Mouse (Mus musculus): ENCODE results near the gene Mkln1.
"Not testable (repeated sequence)": the region's sequence is repeated elsewhere in the genome, so short reads cannot be mapped to it uniquely, and the experiment has no call there.

The Mkln1 gene

DNA sequence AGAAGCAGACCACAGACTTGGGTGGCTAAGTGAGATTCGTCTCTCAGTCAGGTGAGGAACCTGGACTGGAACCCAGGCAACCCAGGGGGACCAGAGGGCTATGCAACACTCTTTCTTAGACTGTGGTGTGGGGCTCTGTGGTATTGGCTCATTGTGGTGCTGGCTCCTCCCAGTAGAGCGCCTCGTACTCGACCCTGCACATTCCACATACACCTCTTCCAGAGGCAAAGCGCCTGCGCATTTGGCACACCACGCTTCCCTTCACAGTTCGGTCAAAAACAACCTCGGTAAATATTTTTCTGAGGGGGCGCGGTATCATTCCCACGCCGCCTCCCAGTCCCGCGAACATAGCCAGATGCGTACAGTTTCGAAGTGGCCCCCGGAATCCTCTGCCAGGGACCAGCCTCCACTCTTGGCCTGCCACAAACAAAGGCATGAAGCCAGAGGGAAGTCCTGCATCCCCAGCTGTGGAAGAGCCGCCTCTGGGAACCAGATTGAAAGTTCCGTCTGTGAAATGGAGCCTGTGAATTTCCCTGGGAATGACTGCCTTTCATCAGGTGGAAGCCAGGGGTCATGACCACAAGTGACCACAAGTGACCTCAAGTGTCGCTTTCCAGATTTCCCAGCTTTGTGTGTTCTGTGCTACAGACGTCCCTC lies 152.5 kb downstream of the Mkln1 start:
- in situ Hi-C loops (cut with MboI), result no loop called here

DNA sequence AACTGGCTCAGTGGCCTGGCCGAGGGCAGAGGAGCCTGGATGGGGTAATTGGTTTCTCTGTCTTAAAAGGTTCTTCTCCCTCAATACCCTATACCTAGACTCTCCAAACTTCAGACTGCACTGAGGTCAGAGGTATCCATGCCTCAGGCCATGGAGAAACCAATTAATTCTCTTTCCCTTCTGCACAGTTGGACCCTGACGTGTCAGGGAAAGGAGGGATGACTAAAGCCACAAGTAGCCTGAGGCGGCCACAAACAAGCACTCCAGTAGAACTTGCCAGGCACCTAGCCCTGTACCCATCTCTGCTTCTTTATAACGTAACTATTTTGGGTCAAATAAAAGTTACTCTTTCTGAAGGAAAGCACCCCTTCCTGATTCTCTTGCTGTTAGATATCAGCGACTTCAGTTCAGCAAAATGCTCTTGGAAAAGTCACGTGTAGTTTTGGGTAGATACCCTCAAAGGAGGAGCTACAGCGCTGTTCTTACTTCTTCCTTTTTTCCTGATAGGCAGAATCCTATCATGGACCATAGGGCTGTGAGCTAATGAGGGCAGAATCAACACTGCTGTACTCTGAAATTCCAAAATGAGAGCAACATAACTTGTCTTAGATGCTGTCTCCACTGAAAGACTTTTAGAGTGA lies 158.0 kb downstream of the Mkln1 start:
- in situ Hi-C loops (cut with MboI), result no loop called here

DNA sequence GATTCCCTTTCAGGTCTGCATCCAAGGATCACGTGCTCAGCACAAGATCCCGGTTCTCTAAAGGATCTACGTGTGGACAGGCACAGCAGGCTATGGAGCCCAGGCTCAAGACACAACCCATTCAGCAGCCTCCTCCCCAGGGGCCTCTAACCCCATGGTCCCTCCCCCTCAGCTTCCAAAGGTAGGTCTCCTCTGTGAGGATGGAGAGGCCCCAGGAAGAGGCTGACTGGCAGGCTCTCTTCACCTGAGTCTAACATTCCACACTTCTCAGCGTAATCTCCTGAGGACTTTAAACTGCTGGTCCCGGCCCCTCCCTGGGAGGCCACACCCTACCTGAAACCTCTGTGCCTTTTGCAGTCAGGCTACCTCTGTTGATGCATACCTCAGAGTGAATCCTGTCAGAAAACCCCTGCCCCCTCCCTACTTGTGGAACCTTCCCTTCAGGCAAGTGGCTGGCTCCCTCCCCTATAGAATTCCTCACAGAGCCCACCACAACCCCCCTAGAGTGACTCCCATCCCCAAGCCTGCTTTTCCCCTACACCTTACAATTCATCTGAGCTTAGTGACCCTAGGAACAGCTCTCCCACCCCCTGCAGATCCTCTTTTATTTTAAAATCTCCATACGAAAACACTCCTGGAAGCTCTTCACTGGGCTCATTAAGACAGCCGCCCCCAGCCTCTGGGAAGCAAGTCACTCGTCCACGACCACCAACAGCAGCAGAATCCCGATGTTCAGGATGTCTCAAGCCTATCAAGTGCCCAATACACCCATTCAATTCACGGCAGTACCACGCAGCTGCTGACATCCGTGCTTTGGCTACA lies 161.8 kb downstream of the Mkln1 start:
- in situ Hi-C loops (cut with MboI), result no loop called here

DNA sequence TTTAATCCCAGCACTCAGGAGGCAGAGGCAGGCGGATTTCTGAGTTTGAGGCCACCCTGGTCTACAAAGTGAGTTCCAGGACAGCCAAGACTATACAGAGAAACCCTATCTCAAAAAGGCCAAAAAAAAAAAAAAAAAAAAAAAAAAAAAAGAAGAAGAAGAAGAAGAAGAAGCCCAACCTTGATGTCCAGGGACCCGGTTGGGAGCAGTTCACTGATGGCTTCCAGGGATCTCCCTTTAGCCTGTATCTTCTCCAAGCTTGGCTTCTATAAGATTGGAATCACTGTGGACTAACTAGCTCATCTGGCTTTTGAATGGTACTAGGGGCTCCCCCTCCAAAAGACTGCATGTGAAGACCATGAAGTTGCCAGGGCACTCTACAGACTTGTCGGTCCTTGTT lies 163.4 kb downstream of the Mkln1 start:
- in situ Hi-C loops (cut with MboI), result not testable (repeated sequence)

DNA sequence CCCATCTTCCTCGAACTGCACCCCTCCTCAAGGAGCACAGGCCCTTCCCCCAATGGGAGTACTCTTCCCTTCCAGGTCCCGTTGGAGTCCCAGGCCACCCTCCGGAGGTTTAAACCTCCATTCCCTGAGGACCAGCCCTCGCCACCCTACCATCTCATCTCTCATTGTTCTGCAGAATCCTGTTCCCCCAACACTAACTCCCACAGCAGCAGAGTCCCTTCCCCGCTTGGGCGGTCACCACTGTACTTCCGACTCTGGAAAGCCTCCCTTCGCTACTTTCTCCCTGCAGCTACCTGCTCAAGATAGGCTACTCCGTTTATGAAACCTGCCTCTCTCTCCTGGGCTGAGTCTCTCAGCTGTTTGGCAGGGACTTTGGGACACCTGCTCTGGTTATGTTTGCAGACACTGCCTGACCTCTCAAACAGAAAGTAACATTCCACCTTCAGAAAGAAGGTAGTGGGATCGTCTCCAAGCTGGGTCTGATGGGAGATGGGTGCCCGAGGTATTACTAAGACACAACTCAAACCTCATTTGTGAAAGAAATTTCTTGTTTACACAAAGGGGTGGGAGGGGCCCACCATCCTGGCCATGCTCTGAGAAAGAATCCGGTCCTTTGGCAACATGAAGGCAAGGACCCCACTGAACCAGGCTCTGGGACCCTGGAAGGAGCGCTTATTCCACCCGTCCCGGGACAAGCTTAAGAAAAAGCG lies 164.0 kb downstream of the Mkln1 start:
- in situ Hi-C loops (cut with MboI), result no loop called here

DNA sequence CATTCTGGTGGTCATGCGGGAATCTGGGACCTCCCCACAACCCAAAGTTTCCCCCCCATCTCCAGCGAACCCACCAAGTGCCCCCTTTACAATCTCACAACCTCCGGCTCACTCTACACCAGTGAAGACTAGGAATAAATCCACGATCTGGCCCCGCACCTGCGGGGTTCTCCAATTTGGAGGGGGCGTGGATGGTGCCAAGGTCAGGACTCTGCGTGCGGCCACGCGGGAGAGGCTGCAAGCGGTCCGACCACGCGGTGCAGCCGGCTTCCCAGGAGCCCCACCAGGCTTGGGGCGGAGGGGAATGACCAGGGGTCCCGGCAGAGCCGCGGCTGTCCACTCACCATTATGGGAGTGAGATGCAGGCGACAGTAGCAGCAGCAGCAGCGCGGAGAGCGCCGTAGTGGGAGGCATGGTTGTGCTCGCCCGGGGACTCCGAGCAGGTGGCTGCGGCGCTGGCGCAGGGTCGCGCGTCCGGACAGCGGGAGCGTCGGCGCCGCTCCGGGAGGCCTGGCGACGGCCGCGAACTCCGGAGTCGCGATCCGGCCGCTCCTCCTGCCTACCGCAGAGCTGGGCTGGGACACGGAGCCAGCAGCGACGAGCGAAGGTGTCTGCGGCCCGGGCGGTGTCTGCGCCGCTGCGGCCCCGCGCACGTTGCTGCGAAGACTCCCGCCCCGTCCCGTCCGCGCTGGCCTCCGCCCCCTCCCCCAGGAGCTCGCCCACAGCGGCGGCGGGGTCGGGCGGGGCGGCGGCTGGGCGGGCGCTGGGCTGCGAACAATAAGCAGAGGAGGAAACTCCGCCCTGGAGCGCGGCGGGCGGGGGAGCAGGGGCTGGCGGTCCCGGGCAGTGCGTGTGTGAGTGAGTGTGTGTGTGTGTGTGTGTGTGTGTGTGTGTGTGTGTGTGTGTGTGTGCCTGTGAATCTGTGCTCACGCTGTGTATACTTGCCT lies 165.0 kb downstream of the Mkln1 start, which contains the start of gene Podxl:
TSS of gene Podxl (minus strand) at position 747 of the 947 bp plus-strand sequence.
- in situ Hi-C loops (cut with MboI), result no loop called here

DNA sequence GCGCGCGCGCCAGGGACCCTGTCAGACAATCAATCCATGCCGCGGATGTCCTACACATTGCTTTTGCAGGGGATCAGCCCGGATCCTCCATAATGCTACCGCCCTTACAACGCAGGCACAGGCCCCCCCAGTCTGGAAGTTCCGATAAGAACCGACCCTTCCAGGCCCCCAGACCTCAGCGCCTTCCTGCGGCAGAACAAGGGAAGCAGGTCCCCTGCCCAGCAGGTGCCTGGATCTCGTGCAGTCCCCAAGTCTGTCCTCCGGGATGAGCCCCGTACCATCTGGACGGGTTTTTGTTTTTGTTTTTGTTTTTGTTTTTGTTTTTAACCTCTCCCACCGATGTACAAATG lies 165.6 kb downstream of the Mkln1 start:
- in situ Hi-C loops (cut with MboI), result no loop called here

DNA sequence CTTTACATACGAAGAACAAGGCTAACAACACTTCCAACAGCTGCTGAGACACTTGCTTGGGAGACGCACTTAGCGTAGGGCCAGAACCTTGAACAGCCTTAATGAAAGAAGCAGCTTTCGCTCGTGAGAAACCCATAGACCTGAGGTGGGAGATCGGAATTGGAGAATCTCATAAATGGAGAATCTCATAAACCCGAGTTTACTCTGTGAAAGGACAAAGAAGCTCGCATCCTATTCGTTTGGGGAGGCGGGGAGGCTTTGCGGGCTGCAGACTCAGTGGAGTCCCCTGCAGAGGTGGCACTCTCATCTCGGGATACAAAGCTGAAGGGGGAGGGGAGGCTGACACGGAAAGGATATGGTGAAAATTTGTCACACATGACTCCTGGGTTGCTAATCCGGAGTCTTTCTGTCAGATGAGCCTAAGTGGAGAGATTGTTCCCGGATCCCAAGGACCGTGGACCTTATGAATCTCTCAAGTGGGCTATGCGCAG lies 166.4 kb downstream of the Mkln1 start:
- in situ Hi-C loops (cut with MboI), result no loop called here

All from mature B cell (primary cell).